10 mouse cellular contexts compared by ENCODE assay signal in genomic region chr7:73553160-73553559, GRCm38 (mm10). TPM values are rescaled to one million over a fixed set of nuclear protein-coding genes. Genes with fewer than 3 reads are reported as not detected.
DNase-seq lines count a peak whose midpoint lies in the region; ATAC-seq and TF ChIP-seq lines count a peak whose summit lies in the region.
"Had no signal": no experiment of that assay in that cellular context is flagged by ENCODE, and none has a peak within 500 bp of the region (broad histone marks: within the 10 kb centered on the region; RNA-seq: fewer than 3 reads in every experiment).

No protein-coding gene starts in this region.

- H3K4me2 ChIP-seq in kidney, postnatal 0 days (ENCODE audit: low read length): peak overlapping the region; percentile 51
- no peak overlapping the region for H3K4me2 ChIP-seq in kidney, embryonic 16.5 days (replicated peaks; ENCODE audit: low read depth, low read length)
- H3K4me2 ChIP-seq in embryonic facial prominence, embryonic 14.5 days (ENCODE audit: low read depth, low read length): peak overlapping the region; percentile 49
- peak overlapping the region; percentile 50 for H3K4me2 ChIP-seq in midbrain, embryonic 14.5 days (ENCODE audit: low read length)

- TF ChIP-seq CTCF in cerebellum, adult 2 months (IDR thresholded peaks at IDR 0.05; ENCODE audit: borderline replicate concordance, insufficient read depth, low read depth, low read length): no peak
- no peak for TF ChIP-seq CTCF in kidney, postnatal 0 days (IDR thresholded peaks at IDR 0.05; ENCODE audit: low read depth)

- WGBS in cerebellum, adult 2 months: 0% methylated on average over 2 of the region's 2 CpGs
- 32% methylated on average over 2 of the region's 2 CpGs for WGBS in kidney, postnatal 0 days
- WGBS in kidney, embryonic 16.5 days: 58% methylated on average over 2 of the region's 2 CpGs
- 53% methylated on average over 2 of the region's 2 CpGs for WGBS in embryonic facial prominence, embryonic 14.5 days
- 56% methylated on average over 2 of the region's 2 CpGs for WGBS in midbrain, embryonic 14.5 days

- no peaks in the 10 kb centered on the region for H3K27me3 ChIP-seq in cerebellum, adult 2 months (ENCODE audit: control insufficient read depth, insufficient read depth, low read length)
- H3K27me3 ChIP-seq in kidney, postnatal 0 days (ENCODE audit: insufficient read depth, low read length): no peaks in the 10 kb centered on the region
- no peaks in the 10 kb centered on the region for H3K27me3 ChIP-seq in kidney, embryonic 16.5 days (ENCODE audit: insufficient read depth, low read length)
- H3K27me3 ChIP-seq in embryonic facial prominence, embryonic 14.5 days (replicated peaks; ENCODE audit: control insufficient read depth, insufficient read depth, low read length): no peaks in the 10 kb centered on the region
- no peaks in the 10 kb centered on the region for H3K27me3 ChIP-seq in midbrain, embryonic 14.5 days (ENCODE audit: control insufficient read depth, insufficient read depth, low read length)

- no peak for DNase-seq in cerebellum, adult 2 months
- DNase-seq in cerebellum, postnatal 14 days: no peak
- no peak for DNase-seq in kidney, postnatal 0 days (ENCODE audit: low spot score)
- no peak for DNase-seq in embryonic facial prominence, embryonic 14.5 days (ENCODE audit: low spot score)
- DNase-seq in midbrain, embryonic 14.5 days: no peak
- no peak for DNase-seq in left cerebral cortex, postnatal 14 days (ENCODE audit: low spot score in 2 of 2)
- DNase-seq in kidney, postnatal 4 days: no peak
- DNase-seq: cerebellum, postnatal 25 days; lung, postnatal 14 days had no signal

- no peak overlapping the region for H3K27ac ChIP-seq in cerebellum, adult 2 months (ENCODE audit: insufficient read depth, low read length)
- no peak overlapping the region for H3K27ac ChIP-seq in kidney, postnatal 0 days
- no peak overlapping the region for H3K27ac ChIP-seq in kidney, embryonic 16.5 days (ENCODE audit: low read length)
- H3K27ac ChIP-seq in embryonic facial prominence, embryonic 14.5 days (replicated peaks; ENCODE audit: low read depth, low read length): no peak overlapping the region
- H3K27ac ChIP-seq in midbrain, embryonic 14.5 days (replicated peaks; ENCODE audit: low read depth, low read length): no peak overlapping the region

- peaks cover 3% of the 10 kb centered on the region; the same call in 1 of the 2 replicates for H3K4me1 ChIP-seq in cerebellum, adult 2 months (ENCODE audit: control insufficient read depth, insufficient read depth, low read length)
- no peaks in the 10 kb centered on the region for H3K4me1 ChIP-seq in kidney, postnatal 0 days (replicated peaks; ENCODE audit: insufficient read depth, low read length)
- H3K4me1 ChIP-seq in kidney, embryonic 16.5 days (ENCODE audit: insufficient read depth, low read length): peaks cover 13% of the 10 kb centered on the region
- H3K4me1 ChIP-seq in embryonic facial prominence, embryonic 14.5 days (ENCODE audit: control insufficient read depth, insufficient read depth, low read length): peaks cover 14% of the 10 kb centered on the region
- peaks cover 15% of the 10 kb centered on the region for H3K4me1 ChIP-seq in midbrain, embryonic 14.5 days (ENCODE audit: control insufficient read depth, insufficient read depth, low read length)

- H3K9me3 ChIP-seq in kidney, postnatal 0 days (replicated peaks; ENCODE audit: low read length): no peaks in the 10 kb centered on the region
- H3K9me3 ChIP-seq in kidney, embryonic 16.5 days (ENCODE audit: low read length): no peaks in the 10 kb centered on the region
- H3K9me3 ChIP-seq in embryonic facial prominence, embryonic 14.5 days (ENCODE audit: control insufficient read depth, low read length): no peaks in the 10 kb centered on the region
- no peaks in the 10 kb centered on the region for H3K9me3 ChIP-seq in midbrain, embryonic 14.5 days (ENCODE audit: control insufficient read depth, low read length)

- TF ChIP-seq POLR2A in cerebellum, adult 2 months (IDR thresholded peaks at IDR 0.05; ENCODE audit: borderline replicate concordance, insufficient read depth, low read length): no peak

- intact Hi-C loops in left cerebral cortex, postnatal 14 days (cut with DNase I): no loop called here

- H3K4me3 ChIP-seq in cerebellum, adult 2 months (replicated peaks; ENCODE audit: insufficient read depth, low read depth, low read length): peak overlapping the region; percentile 30
- H3K4me3 ChIP-seq in kidney, postnatal 0 days (replicated peaks; ENCODE audit: low read depth, low read length): no peak overlapping the region
- H3K4me3 ChIP-seq in kidney, embryonic 16.5 days (ENCODE audit: low read length): no peak overlapping the region
- 0 out of 2 replicates have a peak overlapping the region, but pooled peaks have one; percentile 22 for H3K4me3 ChIP-seq in embryonic facial prominence, embryonic 14.5 days (ENCODE audit: low read depth, low read length)
- 0 out of 2 replicates have a peak overlapping the region, but pooled peaks have one; percentile 19 for H3K4me3 ChIP-seq in midbrain, embryonic 14.5 days (replicated peaks; ENCODE audit: low read depth, low read length)

- peaks cover 12% of the 10 kb centered on the region; the same call in 1 of the 2 replicates for H3K36me3 ChIP-seq in kidney, postnatal 0 days (ENCODE audit: insufficient read depth, low read length)
- H3K36me3 ChIP-seq in kidney, embryonic 16.5 days (ENCODE audit: insufficient read depth, low read length): peaks cover 21% of the 10 kb centered on the region
- peaks cover 39% of the 10 kb centered on the region for H3K36me3 ChIP-seq in embryonic facial prominence, embryonic 14.5 days (ENCODE audit: control insufficient read depth, insufficient read depth, low read length)
- peaks cover 31% of the 10 kb centered on the region for H3K36me3 ChIP-seq in midbrain, embryonic 14.5 days (ENCODE audit: control insufficient read depth, insufficient read depth, low read length)

- H3K9ac ChIP-seq in kidney, postnatal 0 days (ENCODE audit: low read depth, low read length): no peak overlapping the region; the same call in 1 of the 2 replicates
- no peak overlapping the region for H3K9ac ChIP-seq in kidney, embryonic 16.5 days (replicated peaks; ENCODE audit: low read length)
- H3K9ac ChIP-seq in embryonic facial prominence, embryonic 14.5 days (ENCODE audit: low read depth, low read length): no peak overlapping the region
- no peak overlapping the region for H3K9ac ChIP-seq in midbrain, embryonic 14.5 days (replicated peaks; ENCODE audit: low read length)

- no peak for ATAC-seq in kidney, postnatal 0 days (replicated peaks; ENCODE audit: low FRiP score, low read depth)
- no peak for ATAC-seq in kidney, embryonic 16.5 days (ENCODE audit: low FRiP score, low TSS enrichment)
- no peak for ATAC-seq in embryonic facial prominence, embryonic 14.5 days (ENCODE audit: low read depth)
- ATAC-seq in midbrain, embryonic 14.5 days (ENCODE audit: low FRiP score, low TSS enrichment): no peak

RNA-seq across cellular contexts. Expression of gene Chd2, which starts 11.5 kb away (rescaled TPM):
- polyA plus RNA-seq in cerebellum, adult 2 months (2012; rRNA removed): 49.2 and 50.5 TPM in 2 replicates
- polyA plus RNA-seq in kidney, postnatal 0 days (2015; fragmentation: Nextera tagmentation; extraction: Ambion mirVana): 41.6 and 44.1 TPM in 2 replicates
- polyA plus RNA-seq in kidney, embryonic 16.5 days (2015; fragmentation: Nextera tagmentation; extraction: Ambion mirVana): 45.3 and 59.0 TPM in 2 replicates
- 39.5 and 54.6 TPM in 2 replicates for polyA plus RNA-seq in embryonic facial prominence, embryonic 14.5 days (2014; fragmentation: Nextera tagmentation; extraction: Ambion mirVana)
- polyA plus RNA-seq in midbrain, embryonic 14.5 days (2014; fragmentation: Nextera tagmentation; extraction: Ambion mirVana): 35.9 and 49.8 TPM in 2 replicates
- total RNA-seq in left cerebral cortex, postnatal 14 days (2021): 10 to 100 TPM; 39.0 to 43.9 TPM

Comparison
In these comparisons a context has a peak if more than half of its experiments do, and no peak if none do; other contexts are left out.
1. H3K4me3 ChIP-seq: peak in cerebellum, adult 2 months (single experiment), embryonic facial prominence, embryonic 14.5 days (single experiment) and midbrain, embryonic 14.5 days (single experiment); none in kidney, postnatal 0 days (single experiment) and kidney, embryonic 16.5 days (single experiment).